Mouse (Mus musculus): ENCODE data around the gene Celf2. TPM values are rescaled to one million over a fixed set of nuclear protein-coding genes. Genes with fewer than 3 reads are reported as not detected.

Celf2 gene
- polyA plus RNA-seq, 1 experiment from 2014 or later, result 60.7 TPM

GRCm38 (mm10) chr2:7250314-7250713 lies 259.0 kb downstream of the Celf2 start:
- H3K9me3 ChIP-seq, result no peaks in the 10 kb centered on the region
- WGBS, result 64% methylated on average over 2 of the region's 2 CpGs
- no peaks in the 10 kb centered on the region for H3K36me3 ChIP-seq
- no peak for ATAC-seq (ENCODE audit: insufficient number of reproducible peaks, low FRiP score, low TSS enrichment, low read depth)
- H3K4me3 ChIP-seq, result no peak overlapping the region
- H3K27me3 ChIP-seq, result no peaks in the 10 kb centered on the region
- no peak overlapping the region for H3K27ac ChIP-seq
- no peaks in the 10 kb centered on the region for H3K4me1 ChIP-seq
- no peak overlapping the region for H3K9ac ChIP-seq
- H3K4me2 ChIP-seq, result no peak overlapping the region

DNA sequence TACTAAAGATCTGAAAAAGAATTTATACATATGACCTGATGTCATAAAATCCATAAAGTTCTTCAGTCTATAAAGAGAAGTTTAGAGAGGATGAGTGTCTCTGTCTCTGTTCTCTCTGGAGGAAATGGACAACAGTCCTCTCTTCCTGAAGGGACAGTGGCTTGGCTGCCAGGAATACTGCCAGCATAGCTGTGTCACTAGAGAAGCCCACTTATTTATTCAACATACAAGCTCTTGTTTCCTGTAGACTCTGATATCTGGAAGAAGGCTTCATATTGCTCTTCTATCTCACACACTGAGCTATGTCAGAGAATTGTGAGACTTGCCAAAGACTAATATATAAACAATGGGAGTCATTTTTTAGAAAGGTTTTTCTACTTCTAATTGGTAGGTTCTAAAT lies 260.4 kb downstream of the Celf2 start:
- Histone ChIP-seq H3K4me3 (no peak overlapping the region), H3K27ac (no peak overlapping the region)
- ATAC-seq (ENCODE audit: insufficient number of reproducible peaks, low FRiP score, low TSS enrichment, low read depth), result no peak

GRCm38 (mm10) chr2:7245958-7246774 lies 263.2 kb downstream of the Celf2 start:
- Histone ChIP-seq H3K27ac (no peak overlapping the region), H3K4me1 (no peaks in the 10 kb centered on the region), H3K4me3 (no peak overlapping the region), H3K36me3 (no peaks in the 10 kb centered on the region), H3K4me2 (no peak overlapping the region), H3K27me3 (no peaks in the 10 kb centered on the region), H3K9me3 (no peaks in the 10 kb centered on the region), H3K9ac (no peak overlapping the region)
- WGBS, result 26% methylated on average over 4 of the region's 4 CpGs
- 0 out of 2 replicates have a peak, but pooled peaks have one; percentile 30 for ATAC-seq (ENCODE audit: insufficient number of reproducible peaks, low FRiP score, low TSS enrichment, low read depth)

More for the DNA sequence above, 260.4 kb downstream of the Celf2 start:
- H3K4me2 ChIP-seq, result no peak overlapping the region
- no peaks in the 10 kb centered on the region for H3K9me3 ChIP-seq
- no peaks in the 10 kb centered on the region for H3K27me3 ChIP-seq
- H3K4me1 ChIP-seq, result no peaks in the 10 kb centered on the region
- no peak overlapping the region for H3K9ac ChIP-seq
- no peaks in the 10 kb centered on the region for H3K36me3 ChIP-seq

- Histone ChIP-seq H3K4me3 (no peak overlapping the region), H3K27me3 (no peaks in the 10 kb centered on the region), H3K27ac (no peak overlapping the region), H3K4me2 (no peak overlapping the region), H3K9ac (no peak overlapping the region), H3K36me3 (no peaks in the 10 kb centered on the region), H3K9me3 (no peaks in the 10 kb centered on the region), H3K4me1 (no peaks in the 10 kb centered on the region)
- WGBS, result 82% methylated on average over 1 of the region's 1 CpGs
- ATAC-seq (ENCODE audit: insufficient number of reproducible peaks, low FRiP score, low TSS enrichment, low read depth), result no peak
These were observed 267.2 kb downstream of the Celf2 start for GRCm38 (mm10) chr2:7242139-7242538.

GRCm38 (mm10) chr2:7241523-7241941 lies 267.8 kb downstream of the Celf2 start:
- no peaks in the 10 kb centered on the region for H3K27me3 ChIP-seq

DNA sequence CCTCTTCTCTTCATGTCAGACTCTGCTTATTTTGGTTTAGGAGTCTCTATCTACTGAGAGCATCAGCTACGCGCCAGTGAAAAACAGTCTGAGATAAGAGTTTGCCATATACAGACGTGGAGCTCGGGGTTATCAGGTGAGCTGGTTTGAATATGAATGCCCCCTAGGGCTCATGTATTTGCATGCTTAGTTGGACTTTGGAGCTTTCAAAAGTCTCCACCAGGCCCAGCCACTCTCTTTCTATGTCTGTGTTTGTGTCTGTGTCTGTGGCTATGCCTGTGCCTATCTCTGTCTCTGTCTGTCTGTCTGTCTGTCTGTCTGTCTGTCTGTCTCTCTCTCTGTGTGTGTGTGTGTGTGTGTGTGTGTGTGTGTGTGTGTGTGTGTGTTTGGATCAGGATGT lies 272.1 kb downstream of the Celf2 start:
- H3K9me3 ChIP-seq, result no peaks in the 10 kb centered on the region
- no peak overlapping the region for H3K4me2 ChIP-seq
- whole genome bisulfite sequencing, result 85% methylated on average over 4 of the region's 4 CpGs
- no peak overlapping the region for H3K4me3 ChIP-seq
- no peaks in the 10 kb centered on the region for H3K27me3 ChIP-seq
- no peak for ATAC-seq (ENCODE audit: insufficient number of reproducible peaks, low FRiP score, low TSS enrichment, low read depth)
- no peaks in the 10 kb centered on the region for H3K4me1 ChIP-seq
- no peaks in the 10 kb centered on the region for H3K36me3 ChIP-seq
- no peak overlapping the region for H3K27ac ChIP-seq
- H3K9ac ChIP-seq, result no peak overlapping the region

More at GRCm38 (mm10) chr2:7241523-7241941, 267.8 kb downstream of the Celf2 start:
- no peaks in the 10 kb centered on the region for H3K36me3 ChIP-seq
- no peak overlapping the region for H3K9ac ChIP-seq
- no peak overlapping the region for H3K4me2 ChIP-seq
- H3K4me3 ChIP-seq, result no peak overlapping the region
- ATAC-seq (ENCODE audit: insufficient number of reproducible peaks, low FRiP score, low TSS enrichment, low read depth), result no peak
- no peaks in the 10 kb centered on the region for H3K9me3 ChIP-seq
- 83% methylated on average over 4 of the region's 4 CpGs for WGBS
- no peak overlapping the region for H3K27ac ChIP-seq
- H3K4me1 ChIP-seq, result no peaks in the 10 kb centered on the region

- ATAC-seq (ENCODE audit: insufficient number of reproducible peaks, low FRiP score, low TSS enrichment, low read depth), result no peak
- 88% methylated on average over 3 of the region's 3 CpGs for WGBS
- no peak overlapping the region for H3K27ac ChIP-seq
- H3K36me3 ChIP-seq, result no peaks in the 10 kb centered on the region
- H3K9ac ChIP-seq, result no peak overlapping the region
- H3K9me3 ChIP-seq, result no peaks in the 10 kb centered on the region
- no peaks in the 10 kb centered on the region for H3K27me3 ChIP-seq
- H3K4me3 ChIP-seq, result no peak overlapping the region
- no peaks in the 10 kb centered on the region for H3K4me1 ChIP-seq
- no peak overlapping the region for H3K4me2 ChIP-seq
These were observed 272.9 kb downstream of the Celf2 start for GRCm38 (mm10) chr2:7236452-7236851.

- Histone ChIP-seq H3K4me2 (no peak overlapping the region), H3K4me1 (no peaks in the 10 kb centered on the region), H3K9me3 (no peaks in the 10 kb centered on the region), H3K36me3 (no peaks in the 10 kb centered on the region), H3K4me3 (no peak overlapping the region), H3K27ac (no peak overlapping the region), H3K9ac (no peak overlapping the region), H3K27me3 (no peaks in the 10 kb centered on the region)
- no peak for ATAC-seq (ENCODE audit: insufficient number of reproducible peaks, low FRiP score, low TSS enrichment, low read depth)
- 80% methylated on average over 4 of the region's 4 CpGs for WGBS
These were observed 274.2 kb downstream of the Celf2 start for GRCm38 (mm10) chr2:7235059-7235741.

- Histone ChIP-seq H3K36me3 (no peaks in the 10 kb centered on the region), H3K27me3 (no peaks in the 10 kb centered on the region), H3K9me3 (no peaks in the 10 kb centered on the region), H3K27ac (no peak overlapping the region), H3K4me1 (no peaks in the 10 kb centered on the region), H3K9ac (no peak overlapping the region), H3K4me3 (no peak overlapping the region), H3K4me2 (no peak overlapping the region)
- WGBS, result 81% methylated on average over 7 of the region's 7 CpGs
- no peak for ATAC-seq (ENCODE audit: insufficient number of reproducible peaks, low FRiP score, low TSS enrichment, low read depth)
These were observed 274.8 kb downstream of the Celf2 start for GRCm38 (mm10) chr2:7234587-7234986.

- Histone ChIP-seq H3K9ac (no peak overlapping the region), H3K27ac (no peak overlapping the region), H3K4me1 (no peaks in the 10 kb centered on the region), H3K4me3 (no peak overlapping the region), H3K36me3 (no peaks in the 10 kb centered on the region), H3K27me3 (no peaks in the 10 kb centered on the region), H3K4me2 (no peak overlapping the region), H3K9me3 (no peaks in the 10 kb centered on the region)
- ATAC-seq (ENCODE audit: insufficient number of reproducible peaks, low FRiP score, low TSS enrichment, low read depth), result no peak
- WGBS, result 78% methylated on average over 2 of the region's 2 CpGs
These were observed 276.0 kb downstream of the Celf2 start for GRCm38 (mm10) chr2:7233411-7233810.

DNA sequence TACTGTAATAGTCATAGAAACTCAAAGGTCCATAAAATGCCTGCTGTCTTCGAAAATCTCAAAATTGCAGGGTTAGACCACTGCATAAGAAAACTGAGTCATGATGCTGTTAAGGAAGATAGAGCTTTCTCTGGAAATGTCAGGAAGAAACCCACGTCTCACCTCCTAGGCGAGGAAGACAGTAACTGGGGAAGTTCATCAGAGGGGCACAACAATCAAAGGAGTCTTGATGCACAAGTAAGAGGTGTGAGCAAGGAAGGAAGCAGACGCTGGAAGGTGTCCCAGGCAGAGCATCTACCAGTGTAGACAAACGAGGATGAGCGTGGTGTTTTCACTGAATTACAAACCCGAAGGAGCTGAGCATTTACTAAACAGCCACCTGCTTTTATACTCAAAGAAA lies 282.6 kb downstream of the Celf2 start:
- 76% methylated on average over 7 of the region's 7 CpGs for WGBS
- H3K4me3 ChIP-seq, result no peak overlapping the region
- ATAC-seq (ENCODE audit: insufficient number of reproducible peaks, low FRiP score, low TSS enrichment, low read depth), result no peak
- H3K4me1 ChIP-seq, result no peaks in the 10 kb centered on the region
- H3K9ac ChIP-seq, result no peak overlapping the region
- H3K9me3 ChIP-seq, result no peaks in the 10 kb centered on the region
- no peaks in the 10 kb centered on the region for H3K27me3 ChIP-seq
- no peaks in the 10 kb centered on the region for H3K36me3 ChIP-seq
- no peak overlapping the region for H3K4me2 ChIP-seq
- no peak overlapping the region for H3K27ac ChIP-seq

- no peak for ATAC-seq (ENCODE audit: insufficient number of reproducible peaks, low FRiP score, low TSS enrichment, low read depth)
- H3K4me3 ChIP-seq, result no peak overlapping the region
- no peaks in the 10 kb centered on the region for H3K36me3 ChIP-seq
- no peaks in the 10 kb centered on the region for H3K9me3 ChIP-seq
- H3K4me2 ChIP-seq, result no peak overlapping the region
- H3K27me3 ChIP-seq, result no peaks in the 10 kb centered on the region
- WGBS, result 67% methylated on average over 3 of the region's 3 CpGs
- no peak overlapping the region for H3K9ac ChIP-seq
- H3K4me1 ChIP-seq, result no peaks in the 10 kb centered on the region
- H3K27ac ChIP-seq, result no peak overlapping the region
These were observed 284.9 kb downstream of the Celf2 start for GRCm38 (mm10) chr2:7224346-7225071.
